ENCODE assay signal across 8 mouse cellular contexts in genomic region chr7:49399314-49399713, GRCm38 (mm10).
DNase-seq lines count a peak whose midpoint lies in the region; ATAC-seq and TF ChIP-seq lines count a peak whose summit lies in the region.

No protein-coding gene starts in this region.

- TF ChIP-seq POLR2A in thymus, adult 2 months (IDR thresholded peaks at IDR 0.05; ENCODE audit: control insufficient read depth, extremely low read depth, insufficient read depth, low read length, poor library complexity), result no peak

- DNase-seq in A20 (ENCODE audit: low read depth, low spot score) (peak; percentile 59), MEL-GATA-1-ER (ENCODE audit: extremely low read depth, low read depth) (peak; percentile 41)
- peak; percentile 61 for DNase-seq in cerebellum, adult 9-11 months
- DNase-seq in kidney, postnatal 25 days, result peak; percentile 47 to 78
- peak; percentile 60 for DNase-seq in liver, postnatal 0 days
- DNase-seq in thymus, adult 2 months, result peak; percentile 75

- no peaks in the 10 kb centered on the region for H3K36me3 ChIP-seq in liver, postnatal 0 days (replicated peaks; ENCODE audit: insufficient read depth, low read length)
- no peaks in the 10 kb centered on the region for H3K36me3 ChIP-seq in neural tube, embryonic 14.5 days (ENCODE audit: control insufficient read depth, insufficient read depth, low read length)
- no peaks in the 10 kb centered on the region for H3K36me3 ChIP-seq in thymus, adult 2 months (ENCODE audit: control insufficient read depth, insufficient read depth, low read length)

- H3K27ac ChIP-seq in liver, postnatal 0 days (ENCODE audit: low read depth), result peak overlapping the region; percentile 87; the same call in 1 of the 2 replicates
- no peak overlapping the region for H3K27ac ChIP-seq in neural tube, embryonic 14.5 days (ENCODE audit: low read depth, low read length)
- H3K27ac ChIP-seq in thymus, adult 2 months (ENCODE audit: control insufficient read depth, insufficient read depth, low read length), result no peak overlapping the region

- peak; percentile 20 for ATAC-seq in granulocyte monocyte progenitor cell, adult 5-6 weeks (replicated peaks; ENCODE audit: poor library complexity, severe bottlenecking)
- ATAC-seq in liver, postnatal 0 days, result no peak
- peak; percentile 50; the same call in 1 of the 2 replicates for ATAC-seq in neural tube, embryonic 14.5 days (ENCODE audit: low read depth)

- peak; percentile 95 for TF ChIP-seq CTCF in liver, postnatal 0 days (IDR thresholded peaks at IDR 0.05; ENCODE audit: low read depth)
- TF ChIP-seq CTCF in thymus, adult 2 months (IDR thresholded peaks at IDR 0.05; ENCODE audit: borderline replicate concordance, control insufficient read depth, extremely low read depth, insufficient read depth, low read length, poor library complexity), result no peak

- H3K9ac ChIP-seq in liver, postnatal 0 days (replicated peaks), result peak overlapping the region; percentile 46
- H3K9ac ChIP-seq in neural tube, embryonic 14.5 days (replicated peaks; ENCODE audit: low read depth, low read length), result no peak overlapping the region

- H3K4me1 ChIP-seq in liver, postnatal 0 days (ENCODE audit: insufficient read depth), result peaks cover 13% of the 10 kb centered on the region; the same call in 1 of the 2 replicates
- H3K4me1 ChIP-seq in neural tube, embryonic 14.5 days (ENCODE audit: control insufficient read depth, insufficient read depth, low read length), result peaks cover 8% of the 10 kb centered on the region; the same call in 1 of the 2 replicates
- H3K4me1 ChIP-seq in thymus, adult 2 months (replicated peaks; ENCODE audit: control insufficient read depth, insufficient read depth, low read length), result peaks cover 15% of the 10 kb centered on the region

- H3K9me3 ChIP-seq in liver, postnatal 0 days (ENCODE audit: low read length), result no peaks in the 10 kb centered on the region
- H3K9me3 ChIP-seq in neural tube, embryonic 14.5 days (ENCODE audit: control insufficient read depth, low read length), result no peaks in the 10 kb centered on the region

- 28% methylated on average over 2 of the region's 2 CpGs for WGBS in liver, postnatal 0 days (ENCODE audit: insufficient replicate concordance)
- WGBS in neural tube, embryonic 14.5 days, result 48% methylated on average over 2 of the region's 2 CpGs
- WGBS in thymus, adult 2 months, result 37% methylated on average over 2 of the region's 2 CpGs

- H3K27me3 ChIP-seq in liver, postnatal 0 days (ENCODE audit: insufficient read depth, low read length), result no peaks in the 10 kb centered on the region
- no peaks in the 10 kb centered on the region for H3K27me3 ChIP-seq in neural tube, embryonic 14.5 days (ENCODE audit: control insufficient read depth, insufficient read depth, low read length)
- no peaks in the 10 kb centered on the region for H3K27me3 ChIP-seq in thymus, adult 2 months (ENCODE audit: control insufficient read depth, insufficient read depth, low read length)

- peak overlapping the region; percentile 64 for H3K4me2 ChIP-seq in liver, postnatal 0 days (ENCODE audit: low read depth, low read length)
- H3K4me2 ChIP-seq in neural tube, embryonic 14.5 days (ENCODE audit: low read depth, low read length), result no peak overlapping the region

- no peak for TF ChIP-seq EP300 in liver, postnatal 0 days (IDR thresholded peaks at IDR 0.05; ENCODE audit: low read depth)

- H3K4me3 ChIP-seq in liver, postnatal 0 days (ENCODE audit: low read depth, low read length), result peak overlapping the region; percentile 29; the same call in 1 of the 2 replicates
- no peak overlapping the region for H3K4me3 ChIP-seq in neural tube, embryonic 14.5 days (ENCODE audit: low read depth, low read length)
- no peak overlapping the region for H3K4me3 ChIP-seq in thymus, adult 2 months (ENCODE audit: control insufficient read depth, insufficient read depth, low read length)
